Mouse (Mus musculus) lung, embryonic 14.5 days (tissue): ENCODE measurements at regions not wholly inside any gene's neighbourhood (a gene's known extent, or its start where the extent isn't known, plus 50 kb on each side); places are given as distances from the start of the nearest gene placed in this dataset.
"Not testable (repeated sequence)": the region's sequence is repeated elsewhere in the genome, so short reads cannot be mapped to it uniquely, and the experiment has no call there.

Experiments used
- ATAC-seq: fragments of 200-750 bp; cut with Nextera tagmentation; 2 replicates; pipeline ENCODE4 v1.8.0; 2017; ENCODE audit warnings: mild to moderate bottlenecking, moderate TSS enrichment, moderate library complexity; ENCODE audit not compliant: insufficient read depth
- DNase-seq: peaks from one replicate; pipeline ENCODE4 v3.0.0-alpha.2; 2015
- H3K27ac ChIP-seq: fragments of 300-500 bp; sonication (generic); 2 replicates; pipeline ENCODE4 v1.5.1; 2014; ENCODE audit warnings: low read depth, mild to moderate bottlenecking, moderate library complexity
- H3K27me3 ChIP-seq: fragments of 300-500 bp; sonication (generic); 2 replicates; pipeline ENCODE4 v1.6.1; 2014; ENCODE audit warnings: low read length, control low read depth; ENCODE audit not compliant: insufficient read depth
- H3K36me3 ChIP-seq: fragments of 300-500 bp; sonication (generic); 2 replicates; pipeline ENCODE4 v1.6.1; 2014; ENCODE audit warnings: control low read depth; ENCODE audit not compliant: insufficient read depth
- H3K4me1 ChIP-seq: fragments of 300-500 bp; sonication (generic); 2 replicates; pipeline ENCODE4 v1.6.1; 2014; ENCODE audit warnings: antibody characterized with exemption, control low read depth; ENCODE audit not compliant: insufficient read depth
- H3K4me2 ChIP-seq: fragments of 300-500 bp; sonication (generic); 2 replicates; pipeline ENCODE4 v1.6.1; 2014; ENCODE audit warnings: mild to moderate bottlenecking
- H3K4me3 ChIP-seq: fragments of 300-500 bp; sonication (generic); 2 replicates; pipeline ENCODE4 v1.5.1; 2014; ENCODE audit warnings: low read depth, low read length
- H3K9ac ChIP-seq: fragments of 300-500 bp; sonication (generic); 2 replicates; pipeline ENCODE4 v1.6.1; 2014
- H3K9me3 ChIP-seq: fragments of 300-500 bp; sonication (generic); 2 replicates; pipeline ENCODE4 v1.6.1; 2016; ENCODE audit warnings: low read depth, low read length, control low read depth
- CTCF ChIP-seq: IDR thresholded peaks from 2 replicates; pipeline ENCODE4 v1.5.1; 2016; ENCODE audit warnings: antibody characterized with exemption, low read depth
- WGBS: fragments of 180-500 bp; shearing (Covaris S2); extraction: QIAGEN DNeasy Blood & Tissue Kit; methylation state at CpG from one replicate; pipeline ENCODE4 v1.1.7; 2014; 5-methylcytosine and 5-hydroxymethylcytosine counted together

GRCm38 (mm10) chr13:72211716-72212115 lies 248.2 kb upstream of the Irx1 start:
- H3K27me3 ChIP-seq = no peaks in the 10 kb centered on the region
- no peak for ATAC-seq
- H3K9ac ChIP-seq = no peak overlapping the region
- H3K4me3 ChIP-seq = no peak overlapping the region
- 59% methylated on average over 4 of the region's 4 CpGs for WGBS
- no peaks in the 10 kb centered on the region for H3K4me1 ChIP-seq
- H3K9me3 ChIP-seq = no peaks in the 10 kb centered on the region
- no peak overlapping the region for H3K27ac ChIP-seq
- TF ChIP-seq CTCF = no peak
- H3K36me3 ChIP-seq = no peaks in the 10 kb centered on the region
- peak; percentile 13 for DNase-seq
- no peak overlapping the region for H3K4me2 ChIP-seq

GRCm38 (mm10) chr13:72212747-72213146 lies 249.2 kb upstream of the Irx1 start:
- DNase-seq (no peak), ATAC-seq (no peak)
- H3K27me3 ChIP-seq = no peaks in the 10 kb centered on the region
- TF ChIP-seq CTCF = no peak
- no peak overlapping the region for H3K4me3 ChIP-seq
- no peaks in the 10 kb centered on the region for H3K9me3 ChIP-seq
- H3K36me3 ChIP-seq = no peaks in the 10 kb centered on the region
- H3K4me1 ChIP-seq = no peaks in the 10 kb centered on the region
- 72% methylated on average over 2 of the region's 2 CpGs for WGBS
- H3K4me2 ChIP-seq = no peak overlapping the region
- no peak overlapping the region for H3K9ac ChIP-seq
- H3K27ac ChIP-seq = no peak overlapping the region

GRCm38 (mm10) chr13:72219329-72219728 lies 255.8 kb upstream of the Irx1 start:
- no peaks in the 10 kb centered on the region for H3K27me3 ChIP-seq
- H3K9ac ChIP-seq = no peak overlapping the region
- no peak for TF ChIP-seq CTCF
- H3K4me3 ChIP-seq = no peak overlapping the region
- H3K36me3 ChIP-seq = no peaks in the 10 kb centered on the region
- no peaks in the 10 kb centered on the region for H3K4me1 ChIP-seq
- H3K4me2 ChIP-seq = no peak overlapping the region
- DNase-seq (no peak), ATAC-seq (no peak)
- H3K27ac ChIP-seq = no peak overlapping the region
- H3K9me3 ChIP-seq = no peaks in the 10 kb centered on the region
- WGBS = 94% methylated on average over 2 of the region's 2 CpGs

GRCm38 (mm10) chr13:72227102-72227501 lies 263.6 kb upstream of the Irx1 start:
- 94% methylated on average over 1 of the region's 1 CpGs for WGBS
- Histone ChIP-seq H3K27me3 (no peaks in the 10 kb centered on the region), H3K4me3 (no peak overlapping the region), H3K4me2 (no peak overlapping the region), H3K4me1 (no peaks in the 10 kb centered on the region), H3K27ac (no peak overlapping the region), H3K9ac (no peak overlapping the region), H3K36me3 (no peaks in the 10 kb centered on the region), H3K9me3 (no peaks in the 10 kb centered on the region)
- no peak for TF ChIP-seq CTCF
- no peak for DNase-seq
- ATAC-seq = no peak

GRCm38 (mm10) chr13:72231032-72231591 lies 267.6 kb upstream of the Irx1 start:
- Histone ChIP-seq H3K4me3 (no peak overlapping the region), H3K9me3 (no peaks in the 10 kb centered on the region), H3K27ac (no peak overlapping the region), H3K4me1 (no peaks in the 10 kb centered on the region), H3K36me3 (no peaks in the 10 kb centered on the region), H3K27me3 (no peaks in the 10 kb centered on the region), H3K9ac (no peak overlapping the region), H3K4me2 (no peak overlapping the region)
- TF ChIP-seq CTCF = no peak
- 77% methylated on average over 4 of the region's 4 CpGs for WGBS
- DNase-seq = no peak
- no peak for ATAC-seq

GRCm38 (mm10) chr13:72232080-72232479 lies 268.6 kb upstream of the Irx1 start:
- H3K27ac ChIP-seq = no peak overlapping the region
- H3K9ac ChIP-seq = no peak overlapping the region
- TF ChIP-seq CTCF = no peak
- H3K4me3 ChIP-seq = no peak overlapping the region
- no peaks in the 10 kb centered on the region for H3K9me3 ChIP-seq
- no peaks in the 10 kb centered on the region for H3K36me3 ChIP-seq
- DNase-seq (no peak), ATAC-seq (no peak)
- no peak overlapping the region for H3K4me2 ChIP-seq
- no peaks in the 10 kb centered on the region for H3K4me1 ChIP-seq
- H3K27me3 ChIP-seq = no peaks in the 10 kb centered on the region

- no peak for DNase-seq
- H3K4me1 ChIP-seq = no peaks in the 10 kb centered on the region
- H3K4me2 ChIP-seq = no peak overlapping the region
- H3K27ac ChIP-seq = no peak overlapping the region
- WGBS = 51% methylated on average over 3 of the region's 3 CpGs
- H3K9me3 ChIP-seq = no peaks in the 10 kb centered on the region
- no peaks in the 10 kb centered on the region for H3K27me3 ChIP-seq
- no peak for ATAC-seq
- no peak overlapping the region for H3K9ac ChIP-seq
- no peak overlapping the region for H3K4me3 ChIP-seq
- no peak for TF ChIP-seq CTCF
- H3K36me3 ChIP-seq = no peaks in the 10 kb centered on the region
These were observed 278.4 kb upstream of the Irx1 start for GRCm38 (mm10) chr13:72241919-72242318.

- Histone ChIP-seq H3K4me1 (no peaks in the 10 kb centered on the region), H3K27me3 (no peaks in the 10 kb centered on the region), H3K36me3 (no peaks in the 10 kb centered on the region), H3K27ac (no peak overlapping the region), H3K4me2 (no peak overlapping the region), H3K9me3 (0 out of 2 replicates have a peak, but pooled peaks cover 3% of the 10 kb centered on the region), H3K4me3 (no peak overlapping the region), H3K9ac (no peak overlapping the region)
- ATAC-seq (no peak), DNase-seq (no peak)
- no peak for TF ChIP-seq CTCF
These were observed 286.9 kb upstream of the Irx1 start for GRCm38 (mm10) chr13:72250419-72250818.

- WGBS = 44% methylated on average over 13 of the region's 13 CpGs
- not testable (repeated sequence) for H3K27me3 ChIP-seq, ATAC-seq, DNase-seq, H3K27ac ChIP-seq, H3K4me3 ChIP-seq, H3K9me3 ChIP-seq, H3K4me2 ChIP-seq, H3K9ac ChIP-seq, H3K36me3 ChIP-seq, H3K4me1 ChIP-seq
These were observed 289.7 kb upstream of the Irx1 start for GRCm38 (mm10) chr13:72253242-72253641.
